In genomic region chr15:102747853-102748252, GRCm38 (mm10) we compare ENCODE assay signal across 9 mouse cellular contexts. TPM values are rescaled to one million over a fixed set of nuclear protein-coding genes. Genes with fewer than 3 reads are reported as not detected.
DNase-seq lines count a peak whose midpoint lies in the region; ATAC-seq and TF ChIP-seq lines count a peak whose summit lies in the region.
"Had no signal": no experiment of that assay in that cellular context is flagged by ENCODE, and none has a peak within 500 bp of the region (broad histone marks: within the 10 kb centered on the region; RNA-seq: fewer than 3 reads in every experiment).

No protein-coding gene starts in this region.

- H3K4me3 ChIP-seq in kidney, embryonic 15.5 days (replicated peaks), result peak overlapping the region; percentile 53; the same call in 1 of the 2 replicates
- H3K4me3 ChIP-seq in forebrain, embryonic 11.5 days (ENCODE audit: low read depth, low read length), result peak overlapping the region; percentile 38; the same call in 1 of the 2 replicates
- H3K4me3 ChIP-seq in hindbrain, postnatal 0 days (ENCODE audit: low read length), result no peak overlapping the region
- H3K4me3 ChIP-seq in midbrain, postnatal 0 days (ENCODE audit: low read depth, low read length), result no peak overlapping the region
- no peak overlapping the region for H3K4me3 ChIP-seq in liver, embryonic 12.5 days
- no peak overlapping the region for H3K4me3 ChIP-seq in heart, adult 2 months

- H3K36me3 ChIP-seq in kidney, embryonic 15.5 days, result no peaks in the 10 kb centered on the region
- H3K36me3 ChIP-seq in forebrain, embryonic 11.5 days (ENCODE audit: control insufficient read depth, insufficient read depth, low read length), result no peaks in the 10 kb centered on the region
- no peaks in the 10 kb centered on the region for H3K36me3 ChIP-seq in hindbrain, postnatal 0 days (ENCODE audit: insufficient read depth, low read length)
- no peaks in the 10 kb centered on the region for H3K36me3 ChIP-seq in midbrain, postnatal 0 days (ENCODE audit: insufficient read depth, low read length)
- no peaks in the 10 kb centered on the region for H3K36me3 ChIP-seq in liver, embryonic 12.5 days
- no peaks in the 10 kb centered on the region for H3K36me3 ChIP-seq in heart, adult 2 months (ENCODE audit: control insufficient read depth, insufficient read depth, low read length)

- H3K4me2 ChIP-seq in kidney, embryonic 15.5 days, result peak overlapping the region; percentile 94
- H3K4me2 ChIP-seq in forebrain, embryonic 11.5 days (ENCODE audit: low read depth, low read length, severe bottlenecking), result peak overlapping the region; percentile 86; the same call in 1 of the 2 replicates
- peak overlapping the region; percentile 78 for H3K4me2 ChIP-seq in hindbrain, postnatal 0 days (ENCODE audit: low read depth, low read length)
- peak overlapping the region; percentile 67; the same call in 1 of the 2 replicates for H3K4me2 ChIP-seq in midbrain, postnatal 0 days (ENCODE audit: low read depth, low read length, poor library complexity, severe bottlenecking)
- no peak overlapping the region for H3K4me2 ChIP-seq in liver, embryonic 12.5 days

- DNase-seq in kidney, postnatal 10 days, result no peak
- DNase-seq in forebrain, embryonic 11.5 days (ENCODE audit: low spot score), result no peak
- no peak for DNase-seq in hindbrain, postnatal 0 days (ENCODE audit: low spot score)
- no peak for DNase-seq in midbrain, postnatal 0 days (ENCODE audit: low spot score)
- DNase-seq in heart, adult 2 months, result no peak
- DNase-seq: thymus, adult 2 months had no signal

- no peak overlapping the region for H3K9ac ChIP-seq in kidney, embryonic 15.5 days
- H3K9ac ChIP-seq in forebrain, embryonic 11.5 days (ENCODE audit: low read length), result 0 out of 2 replicates have a peak overlapping the region, but pooled peaks have one; percentile 70
- H3K9ac ChIP-seq in hindbrain, postnatal 0 days (replicated peaks; ENCODE audit: low read length), result peak overlapping the region; percentile 57
- H3K9ac ChIP-seq in midbrain, postnatal 0 days (replicated peaks; ENCODE audit: low read length, poor library complexity, severe bottlenecking), result peak overlapping the region; percentile 75
- no peak overlapping the region for H3K9ac ChIP-seq in liver, embryonic 12.5 days
- H3K9ac ChIP-seq in heart, adult 2 months (ENCODE audit: low read depth, low read length), result no peak overlapping the region

- ATAC-seq in kidney, embryonic 15.5 days (replicated peaks; ENCODE audit: low FRiP score), result no peak
- ATAC-seq in forebrain, embryonic 11.5 days (replicated peaks; ENCODE audit: low FRiP score), result no peak
- ATAC-seq in hindbrain, postnatal 0 days, result no peak
- ATAC-seq in midbrain, postnatal 0 days (ENCODE audit: low FRiP score), result no peak
- ATAC-seq in liver, embryonic 12.5 days, result no peak
- ATAC-seq in activated CD4-positive, CD25-positive, alpha-beta regulatory T cell, adult 4 months, result no peak

- no peak for TF ChIP-seq EP300 in heart, adult 2 months (IDR thresholded peaks at IDR 0.05; ENCODE audit: insufficient read depth, low read depth, low read length)

- intact Hi-C loops in heart, adult 2 months (cut with DNase I), result no loop called here

- H3K9me3 ChIP-seq in kidney, embryonic 15.5 days (replicated peaks), result no peaks in the 10 kb centered on the region
- H3K9me3 ChIP-seq in forebrain, embryonic 11.5 days (ENCODE audit: control insufficient read depth, low read length), result no peaks in the 10 kb centered on the region
- H3K9me3 ChIP-seq in hindbrain, postnatal 0 days (ENCODE audit: low read length), result no peaks in the 10 kb centered on the region
- H3K9me3 ChIP-seq in midbrain, postnatal 0 days (ENCODE audit: low read length), result no peaks in the 10 kb centered on the region
- H3K9me3 ChIP-seq in liver, embryonic 12.5 days (replicated peaks), result no peaks in the 10 kb centered on the region

- no peak for TF ChIP-seq POLR2A in heart, adult 2 months (IDR thresholded peaks at IDR 0.05; ENCODE audit: insufficient read depth, low read depth, low read length)

- H3K27ac ChIP-seq in kidney, embryonic 15.5 days, result no peak overlapping the region
- H3K27ac ChIP-seq in forebrain, embryonic 11.5 days (ENCODE audit: low read depth, low read length), result no peak overlapping the region
- H3K27ac ChIP-seq in hindbrain, postnatal 0 days, result peak overlapping the region; percentile 95
- H3K27ac ChIP-seq in midbrain, postnatal 0 days (ENCODE audit: low read depth, low read length), result peak overlapping the region; percentile 98
- H3K27ac ChIP-seq in liver, embryonic 12.5 days, result no peak overlapping the region
- no peak overlapping the region for H3K27ac ChIP-seq in heart, adult 2 months

- 35% methylated on average over 8 of the region's 8 CpGs for WGBS in kidney, embryonic 15.5 days
- WGBS in forebrain, embryonic 11.5 days, result 12% methylated on average over 8 of the region's 8 CpGs
- 22% methylated on average over 8 of the region's 8 CpGs for WGBS in hindbrain, postnatal 0 days
- WGBS in midbrain, postnatal 0 days, result 23% methylated on average over 8 of the region's 8 CpGs
- WGBS in liver, embryonic 12.5 days (ENCODE audit: insufficient replicate concordance), result 42% methylated on average over 8 of the region's 8 CpGs
- 77% methylated on average over 8 of the region's 8 CpGs for WGBS in heart, adult 2 months

- no peaks in the 10 kb centered on the region for H3K79me2 ChIP-seq in heart, adult 2 months (replicated peaks; ENCODE audit: control insufficient read depth, insufficient read depth, low read length)

- no peak for TF ChIP-seq CTCF in hindbrain, postnatal 0 days (IDR thresholded peaks at IDR 0.05; ENCODE audit: low read depth)
- TF ChIP-seq CTCF in midbrain, postnatal 0 days (IDR thresholded peaks at IDR 0.05), result no peak
- TF ChIP-seq CTCF in heart, adult 2 months (IDR thresholded peaks at IDR 0.05), result no peak

- peaks cover 81% of the 10 kb centered on the region for H3K27me3 ChIP-seq in kidney, embryonic 15.5 days
- H3K27me3 ChIP-seq in forebrain, embryonic 11.5 days (ENCODE audit: control insufficient read depth, insufficient read depth, low read length), result peaks cover 76% of the 10 kb centered on the region
- 0 out of 2 replicates have a peak, but pooled peaks cover 3% of the 10 kb centered on the region for H3K27me3 ChIP-seq in hindbrain, postnatal 0 days (ENCODE audit: insufficient read depth, low read length)
- no peaks in the 10 kb centered on the region; the same call in 1 of the 2 replicates for H3K27me3 ChIP-seq in midbrain, postnatal 0 days (ENCODE audit: insufficient read depth, low read length)
- H3K27me3 ChIP-seq in liver, embryonic 12.5 days (replicated peaks), result peaks cover 100% of the 10 kb centered on the region
- H3K27me3 ChIP-seq in heart, adult 2 months (ENCODE audit: control insufficient read depth, insufficient read depth, low read length), result peaks cover 2% of the 10 kb centered on the region; the same call in 1 of the 2 replicates

- H3K4me1 ChIP-seq in kidney, embryonic 15.5 days, result peaks cover 60% of the 10 kb centered on the region
- peaks cover 32% of the 10 kb centered on the region for H3K4me1 ChIP-seq in forebrain, embryonic 11.5 days (replicated peaks; ENCODE audit: control insufficient read depth, insufficient read depth, low read length)
- H3K4me1 ChIP-seq in hindbrain, postnatal 0 days (ENCODE audit: insufficient read depth, low read length), result peaks cover 20% of the 10 kb centered on the region
- peaks cover 27% of the 10 kb centered on the region for H3K4me1 ChIP-seq in midbrain, postnatal 0 days (ENCODE audit: insufficient read depth, low read length)
- H3K4me1 ChIP-seq in liver, embryonic 12.5 days, result no peaks in the 10 kb centered on the region
- H3K4me1 ChIP-seq in heart, adult 2 months (ENCODE audit: control insufficient read depth, insufficient read depth, low read length), result no peaks in the 10 kb centered on the region; the same call in 1 of the 2 replicates

RNA-seq across cellular contexts. Expression of gene Calcoco1, which starts 25.9 kb away (rescaled TPM):
- polyA plus RNA-seq in kidney, embryonic 15.5 days (2015; fragmentation: Nextera tagmentation; extraction: Ambion mirVana), result 47.0 and 51.4 TPM in 2 replicates
- 30.4 and 31.1 TPM in 2 replicates for polyA plus RNA-seq in forebrain, embryonic 11.5 days (2014; fragmentation: Nextera tagmentation; extraction: Ambion mirVana)
- 26.6 and 32.4 TPM in 2 replicates for total RNA-seq in hindbrain, postnatal 0 days (2014; rRNA removed)
- polyA plus RNA-seq in hindbrain, postnatal 0 days (2015; fragmentation: Nextera tagmentation; extraction: Ambion mirVana), result 29.8 and 30.3 TPM in 2 replicates
- total RNA-seq in midbrain, postnatal 0 days (2014; rRNA removed), result 34.4 and 34.7 TPM in 2 replicates
- polyA plus RNA-seq in midbrain, postnatal 0 days (2015; fragmentation: Nextera tagmentation; extraction: Ambion mirVana), result 27.1 and 27.2 TPM in 2 replicates
- polyA plus RNA-seq in liver, embryonic 12.5 days (2016; fragmentation: Nextera tagmentation; extraction: Ambion mirVana), result 8.7 and 10.3 TPM in 2 replicates
- total RNA-seq in heart, adult 2 months (2021), result 100 to 1,000 TPM in 1 of 2 experiments, 10 to 100 TPM in 1; 98.0 to 124 TPM
- polyA plus RNA-seq in heart, adult 2 months (2012; rRNA removed), result 108 and 133 TPM in 2 replicates
- 10 to 100 TPM; 26.1 to 39.2 TPM for polyA plus RNA-seq in activated CD4-positive, CD25-positive, alpha-beta regulatory T cell, adult 4 months (2017; shearing (Covaris generic))

Comparison
In these comparisons a context has a peak if more than half of its experiments do, and no peak if none do; other contexts are left out.
1. H3K27ac ChIP-seq: peak in hindbrain, postnatal 0 days (single experiment) and midbrain, postnatal 0 days (single experiment); none in kidney, embryonic 15.5 days (single experiment), forebrain, embryonic 11.5 days (single experiment), liver, embryonic 12.5 days (single experiment) and heart, adult 2 months (single experiment).
2. H3K4me3 ChIP-seq: peak in kidney, embryonic 15.5 days (single experiment) and forebrain, embryonic 11.5 days (single experiment); none in hindbrain, postnatal 0 days (single experiment), midbrain, postnatal 0 days (single experiment), liver, embryonic 12.5 days (single experiment) and heart, adult 2 months (single experiment).
3. H3K9ac ChIP-seq: peak in forebrain, embryonic 11.5 days (single experiment), hindbrain, postnatal 0 days (single experiment) and midbrain, postnatal 0 days (single experiment); none in kidney, embryonic 15.5 days (single experiment), liver, embryonic 12.5 days (single experiment) and heart, adult 2 months (single experiment).